Mouse (Mus musculus) layer of hippocampus, postnatal 36 days (tissue): ENCODE data around the gene Zcrb1. TPM values are rescaled to one million over a fixed set of nuclear protein-coding genes. Genes with fewer than 3 reads are reported as not detected.
A peak's percentile ranks its signal among the peaks of the same experiment; 100 is the strongest.

Source experiments
- DNase-seq, 2 experiments: peaks; one replicate each; pipeline ENCODE4 v3.0.0; 2022
- total RNA-seq, 2 experiments: library from RNA; stranded (reverse); gene quantifications; 2 replicates each; pipeline ENCODE4 v1.2.3; 2021

The Zcrb1 gene
- total RNA-seq, 2 experiments from 2014 or later, result 78.3 to 82.2 TPM

DNA sequence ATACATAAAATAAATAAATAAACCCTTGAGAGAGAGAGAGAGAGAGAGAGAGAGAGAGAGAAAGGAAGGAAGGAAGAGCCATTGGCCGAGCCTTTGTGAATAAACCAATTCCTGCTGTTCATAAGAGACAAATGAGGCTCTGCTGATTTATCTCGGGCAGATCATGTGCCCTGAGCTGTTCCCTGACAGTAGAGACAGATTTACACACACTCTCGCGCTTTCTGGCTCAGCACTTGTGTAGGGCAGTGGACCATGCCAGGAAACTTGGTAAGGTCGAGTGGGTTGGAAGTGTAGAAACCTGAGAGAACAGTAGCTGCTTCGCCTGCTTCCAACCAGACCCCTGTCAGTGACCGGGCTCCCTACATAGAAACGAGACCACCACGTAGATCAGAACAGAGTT is 29.6 kb downstream of the Zcrb1 start:
- no peak for DNase-seq

GRCm38 (mm10) chr15:93365561-93365960 is 32.6 kb downstream of the Zcrb1 start:
- no peak for DNase-seq

- no peak for DNase-seq
These were observed 39.6 kb downstream of the Zcrb1 start for GRCm38 (mm10) chr15:93358346-93359095.

DNA sequence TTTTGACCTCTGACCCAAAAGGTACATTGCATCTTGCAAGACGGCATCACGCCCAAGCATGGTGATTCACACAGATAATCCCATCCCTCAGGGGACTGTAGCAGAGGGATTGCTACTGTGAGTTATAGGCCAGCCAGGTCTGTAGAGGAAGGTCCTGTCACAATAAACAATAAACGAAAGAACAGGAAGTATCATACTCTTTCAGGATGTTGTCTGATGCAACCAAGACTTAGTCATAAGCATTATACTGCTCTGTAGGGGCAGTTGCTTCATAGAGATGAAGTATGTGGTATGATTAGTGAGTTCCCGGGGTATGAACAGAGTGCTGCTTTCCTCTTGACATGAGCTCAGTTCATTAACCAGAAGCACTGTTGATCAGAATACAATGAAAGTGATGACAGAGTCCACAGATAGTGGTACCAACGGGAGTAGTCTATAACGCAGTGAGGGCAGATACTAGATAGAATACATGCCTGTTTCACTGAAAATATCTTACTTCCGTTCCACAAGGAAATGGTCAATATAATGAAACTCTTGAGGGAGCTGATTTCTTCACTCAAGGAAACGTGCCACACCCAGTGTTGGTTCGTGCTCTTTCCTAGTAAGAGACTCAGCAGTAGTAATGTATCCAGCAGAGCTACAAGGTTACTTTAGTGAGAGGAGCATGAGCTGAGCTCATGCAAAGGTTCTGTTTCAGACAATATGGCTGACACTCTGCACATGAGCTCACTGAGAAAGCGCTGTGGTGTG is 57.3 kb downstream of the Zcrb1 start:
- no peak for DNase-seq

DNA sequence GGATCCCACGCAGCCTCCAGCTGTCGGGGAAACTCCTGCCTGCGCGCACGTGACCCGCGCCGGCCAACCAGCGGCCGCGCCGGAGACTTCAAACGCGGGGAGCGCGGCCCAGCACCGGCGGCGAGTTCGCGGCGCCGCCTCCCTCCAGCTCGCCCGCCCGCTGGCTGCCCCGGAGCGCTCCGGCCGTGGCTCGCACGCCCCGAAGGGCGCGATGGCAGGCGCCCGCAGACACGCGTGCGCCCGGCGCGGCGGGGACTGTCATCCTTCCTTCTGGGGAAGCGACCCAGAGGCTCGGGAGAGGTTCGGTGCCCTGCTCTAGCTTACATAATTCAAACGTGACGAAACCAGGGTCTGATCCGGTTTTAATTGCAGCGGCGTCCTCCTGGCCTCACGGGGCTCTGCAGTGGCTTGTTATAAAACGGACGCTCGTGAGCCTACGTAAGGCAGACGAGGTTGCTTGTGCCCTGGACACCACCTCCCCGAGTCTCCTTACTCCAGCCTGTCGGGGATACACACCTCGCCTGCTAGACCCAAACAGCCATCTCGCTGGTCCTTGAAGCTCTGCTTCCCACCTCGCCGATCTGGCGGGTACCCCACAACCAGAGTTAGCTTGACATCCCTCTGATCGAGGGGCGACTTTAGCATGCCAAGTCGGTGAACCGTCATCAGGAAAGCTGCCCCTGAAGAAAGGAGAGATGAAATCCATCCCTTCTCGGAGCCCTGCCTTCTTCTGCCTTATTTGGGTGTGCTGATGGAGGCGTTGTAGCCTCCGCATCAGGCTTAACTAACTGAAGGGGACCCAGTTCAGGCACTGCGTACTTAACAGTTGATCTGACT is 61.0 kb downstream of the Zcrb1 start, which contains the start of gene Yaf2:
Yaf2 (minus strand) TSS at position 11 of the 837 bp plus-strand sequence.
- DNase-seq, result peak; percentile 82 to 83

DNA sequence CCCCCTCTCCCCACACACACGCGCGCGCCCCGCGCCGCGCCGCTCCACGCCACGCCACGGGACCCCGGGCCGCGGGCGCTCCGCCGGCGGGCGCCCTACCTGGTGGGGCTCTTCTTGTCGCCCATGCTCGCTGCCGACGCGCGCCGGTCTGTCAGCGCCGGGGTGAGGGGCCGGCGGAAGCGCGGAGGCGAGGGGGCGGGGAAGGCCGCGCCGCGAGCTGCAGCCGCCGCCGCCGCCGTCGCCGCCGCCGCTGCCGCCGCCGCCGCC is 61.5 kb downstream of the Zcrb1 start:
- DNase-seq, result no peak

Other genes with a start within 250 kb of the Zcrb1 start
- gene Gxylt1, start 123.2 kb downstream of the Zcrb1 start, total RNA-seq, result 10 to 100 TPM; 11.0 to 11.4 TPM
- 10 to 100 TPM; 90.0 to 93.8 TPM for gene Yaf2, start 61.4 kb downstream of the Zcrb1 start, total RNA-seq
- gene Pphln1, start within 50 bp of the Zcrb1 start, total RNA-seq, result 10 to 100 TPM; 42.8 to 44.0 TPM
- 10 to 100 TPM; 75.8 to 77.5 TPM for gene Prickle1, start 197.6 kb upstream of the Zcrb1 start, total RNA-seq